Mouse (Mus musculus) neural tube, embryonic 12.5 days (tissue): ENCODE measurements around the gene Calr4. TPM values are rescaled to one million over a fixed set of nuclear protein-coding genes. Genes with fewer than 3 reads are reported as not detected.

ENCODE experiments used
- ATAC-seq: fragments of 200-750 bp; cut with Nextera tagmentation; 2 replicates; pipeline ENCODE4 v1.8.0; 2017; ENCODE audit warnings: low read depth, mild to moderate bottlenecking, moderate TSS enrichment, moderate library complexity; ENCODE audit not compliant: low FRiP score
- H3K27ac ChIP-seq: fragments of 300-500 bp; sonication (generic); 2 replicates; pipeline ENCODE4 v1.5.1; 2016
- H3K27me3 ChIP-seq: fragments of 300-500 bp; sonication (generic); replicated peaks from 2 replicates; pipeline ENCODE4 v1.6.1; 2016; ENCODE audit warnings: mild to moderate bottlenecking
- H3K36me3 ChIP-seq: fragments of 300-500 bp; sonication (generic); 2 replicates; pipeline ENCODE4 v1.6.1; 2016; ENCODE audit warnings: mild to moderate bottlenecking
- H3K4me1 ChIP-seq: fragments of 300-500 bp; sonication (generic); 2 replicates; pipeline ENCODE4 v1.6.1; 2016
- H3K4me2 ChIP-seq: fragments of 300-500 bp; sonication (generic); replicated peaks from 2 replicates; pipeline ENCODE4 v1.6.1; 2016; ENCODE audit warnings: mild to moderate bottlenecking
- H3K4me3 ChIP-seq: fragments of 300-500 bp; sonication (generic); 2 replicates; pipeline ENCODE4 v1.5.1; 2016
- H3K9ac ChIP-seq: fragments of 300-500 bp; sonication (generic); 2 replicates; pipeline ENCODE4 v1.6.1; 2016; ENCODE audit warnings: mild to moderate bottlenecking
- H3K9me3 ChIP-seq: fragments of 300-500 bp; sonication (generic); 2 replicates; pipeline ENCODE4 v1.6.1; 2016; ENCODE audit warnings: mild to moderate bottlenecking
- WGBS: fragments of 180-500 bp; shearing (Covaris S2); methylation state at CpG from one replicate; pipeline ENCODE4 v1.1.7; 2016; 5-methylcytosine and 5-hydroxymethylcytosine counted together
- polyA plus RNA-seq: library from polyadenylated mRNA; unstranded; fragments of >200 nt; fragmentation: Nextera tagmentation; extraction: Ambion mirVana; gene quantifications from 2 replicates; pipeline ENCODE4 v1.2.1, GENCODE M21; 2016

Calr4 gene
- polyA plus RNA-seq, 1 experiment from 2014 or later, result 0.71 TPM

DNA sequence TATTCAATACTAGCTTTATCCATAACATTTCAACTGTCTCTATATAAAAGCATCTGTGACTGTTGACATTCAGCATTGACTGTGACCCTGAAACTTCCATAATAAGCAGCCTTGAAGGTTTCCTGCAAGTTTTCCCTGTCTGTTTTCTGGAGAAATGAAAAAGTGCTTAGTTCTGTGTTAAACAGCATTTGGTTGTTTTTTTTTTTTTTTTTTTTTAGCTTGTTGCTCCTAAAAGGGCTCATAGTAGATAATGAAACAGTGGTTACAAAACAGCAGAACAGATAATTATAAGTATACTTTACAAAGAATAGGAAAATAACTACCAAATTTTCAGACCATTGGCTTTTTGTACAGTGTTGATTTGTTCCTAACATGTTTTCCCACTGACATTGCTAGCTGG lies 60.3 kb downstream of the Calr4 start:
- H3K36me3 ChIP-seq, result no peaks in the 10 kb centered on the region
- no peaks in the 10 kb centered on the region for H3K4me1 ChIP-seq
- no peak overlapping the region for H3K4me3 ChIP-seq
- H3K27ac ChIP-seq, result no peak overlapping the region
- H3K9ac ChIP-seq, result no peak overlapping the region
- H3K9me3 ChIP-seq, result no peaks in the 10 kb centered on the region
- no peaks in the 10 kb centered on the region for H3K27me3 ChIP-seq
- ATAC-seq, result no peak
- no peak overlapping the region for H3K4me2 ChIP-seq

DNA sequence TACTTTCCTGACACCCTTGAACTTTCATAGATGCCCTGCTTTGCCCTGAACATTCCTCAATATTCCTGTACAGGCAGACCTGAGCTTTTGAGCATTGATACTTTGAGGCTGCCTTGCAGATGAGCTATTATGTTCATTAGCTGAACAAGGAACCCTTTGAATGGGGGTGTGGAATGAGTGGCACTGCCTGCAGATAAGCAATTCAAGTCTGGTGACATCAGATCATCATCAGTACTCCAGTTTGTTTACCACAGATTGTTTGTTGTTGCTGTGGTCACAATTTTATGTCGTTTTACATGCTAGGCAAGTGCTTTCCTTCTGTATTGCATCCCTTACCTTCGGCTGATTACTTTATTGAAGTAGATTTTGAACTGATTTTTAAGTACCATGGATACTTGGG lies 62.2 kb downstream of the Calr4 start:
- H3K27me3 ChIP-seq, result no peaks in the 10 kb centered on the region
- H3K9me3 ChIP-seq, result no peaks in the 10 kb centered on the region
- H3K4me1 ChIP-seq, result no peaks in the 10 kb centered on the region
- 86% methylated on average over 2 of the region's 2 CpGs for WGBS
- no peak overlapping the region for H3K4me3 ChIP-seq
- no peak overlapping the region for H3K9ac ChIP-seq
- H3K27ac ChIP-seq, result no peak overlapping the region
- H3K36me3 ChIP-seq, result no peaks in the 10 kb centered on the region
- no peak for ATAC-seq
- H3K4me2 ChIP-seq, result no peak overlapping the region

DNA sequence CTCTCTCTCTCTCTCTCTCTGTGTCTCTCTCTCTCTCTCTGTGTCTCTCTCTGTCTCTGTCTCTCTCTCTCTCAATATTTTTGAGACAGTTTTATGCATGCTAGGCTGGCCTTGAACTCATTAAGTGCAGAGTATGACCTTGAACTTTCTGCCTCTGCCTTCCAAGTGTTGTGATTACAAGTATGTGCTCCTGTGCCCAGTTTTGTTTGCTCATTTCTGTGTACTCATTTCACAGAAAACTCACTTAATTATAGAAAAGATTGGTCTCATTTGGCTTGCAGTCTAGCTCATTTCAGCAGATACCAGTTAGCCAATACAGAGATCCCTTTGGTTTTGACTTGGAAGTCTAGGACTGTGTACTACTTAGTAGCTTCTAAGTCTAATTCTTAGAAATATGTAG lies 64.9 kb downstream of the Calr4 start:
- no peak overlapping the region for H3K4me2 ChIP-seq
- no peaks in the 10 kb centered on the region for H3K4me1 ChIP-seq
- H3K27me3 ChIP-seq, result no peaks in the 10 kb centered on the region
- H3K36me3 ChIP-seq, result no peaks in the 10 kb centered on the region
- no peaks in the 10 kb centered on the region for H3K9me3 ChIP-seq
- no peak overlapping the region for H3K27ac ChIP-seq
- ATAC-seq, result no peak
- H3K9ac ChIP-seq, result no peak overlapping the region
- H3K4me3 ChIP-seq, result no peak overlapping the region

Other genes starting within 250 kb of the Calr4 start
- gene Nrd1, start 233.8 kb upstream of the Calr4 start, polyA plus RNA-seq, result 94.4 and 106 TPM in 2 replicates
- gene Osbpl9, start 32.2 kb upstream of the Calr4 start, polyA plus RNA-seq, result 89.8 and 95.9 TPM in 2 replicates
- 62.3 and 71.7 TPM in 2 replicates for gene Eps15, start 45.8 kb downstream of the Calr4 start, polyA plus RNA-seq
- gene Ttc39a, start 172.1 kb downstream of the Calr4 start, polyA plus RNA-seq, result 1.2 and 1.3 TPM in 2 replicates